Mouse (Mus musculus) natural killer cell, adult 2 months (primary cell): ENCODE data around the gene Bco2.

Experiments
- DNase-seq, 2 experiments: peaks; one replicate each; pipeline ENCODE4 v3.0.0; 2022; ENCODE audit warnings: low spot score in 2 of 2

The Bco2 gene

DNA sequence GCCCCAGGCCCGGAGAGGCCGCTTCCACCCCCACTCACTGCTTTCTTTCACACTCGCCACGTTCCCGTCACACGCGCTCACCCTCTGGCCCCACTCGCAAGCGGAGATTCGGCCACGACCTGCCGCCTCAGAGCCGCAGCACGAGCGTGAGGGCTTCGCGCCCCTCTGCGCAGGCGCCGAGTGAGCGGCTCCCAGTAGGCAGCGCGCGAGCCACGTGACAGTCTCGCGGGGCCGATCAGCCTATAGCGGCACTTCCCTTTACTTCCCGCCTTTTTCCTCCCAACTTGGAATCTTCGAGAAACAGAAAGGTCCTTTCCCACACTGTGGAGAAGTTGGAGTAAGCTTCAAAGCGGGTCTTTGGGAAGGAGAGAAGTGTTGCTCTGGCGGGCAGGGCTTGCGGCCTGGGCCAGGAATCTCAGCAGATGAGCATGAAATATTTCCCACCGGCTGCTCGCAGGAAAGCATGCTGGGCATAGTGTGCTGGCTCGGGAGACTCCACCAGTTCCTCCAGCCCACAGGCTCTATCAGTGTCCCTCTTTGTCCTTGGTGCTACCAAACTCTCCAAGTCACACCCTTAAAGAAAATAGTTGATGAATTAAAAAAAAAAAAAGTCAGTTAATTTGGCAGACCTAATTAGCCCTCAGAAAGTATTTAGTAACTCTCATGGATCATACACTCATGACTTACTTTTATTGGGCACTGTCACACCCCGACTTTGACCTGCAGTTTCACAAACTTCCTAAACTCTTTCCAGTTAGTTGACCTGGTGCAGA lies 6.3 kb upstream of the Bco2 start, which contains the start of gene Tex12:
TSS of gene Tex12 (minus strand) at position 181 of the 773 bp plus-strand sequence.
- DNase-seq = no peak

DNA sequence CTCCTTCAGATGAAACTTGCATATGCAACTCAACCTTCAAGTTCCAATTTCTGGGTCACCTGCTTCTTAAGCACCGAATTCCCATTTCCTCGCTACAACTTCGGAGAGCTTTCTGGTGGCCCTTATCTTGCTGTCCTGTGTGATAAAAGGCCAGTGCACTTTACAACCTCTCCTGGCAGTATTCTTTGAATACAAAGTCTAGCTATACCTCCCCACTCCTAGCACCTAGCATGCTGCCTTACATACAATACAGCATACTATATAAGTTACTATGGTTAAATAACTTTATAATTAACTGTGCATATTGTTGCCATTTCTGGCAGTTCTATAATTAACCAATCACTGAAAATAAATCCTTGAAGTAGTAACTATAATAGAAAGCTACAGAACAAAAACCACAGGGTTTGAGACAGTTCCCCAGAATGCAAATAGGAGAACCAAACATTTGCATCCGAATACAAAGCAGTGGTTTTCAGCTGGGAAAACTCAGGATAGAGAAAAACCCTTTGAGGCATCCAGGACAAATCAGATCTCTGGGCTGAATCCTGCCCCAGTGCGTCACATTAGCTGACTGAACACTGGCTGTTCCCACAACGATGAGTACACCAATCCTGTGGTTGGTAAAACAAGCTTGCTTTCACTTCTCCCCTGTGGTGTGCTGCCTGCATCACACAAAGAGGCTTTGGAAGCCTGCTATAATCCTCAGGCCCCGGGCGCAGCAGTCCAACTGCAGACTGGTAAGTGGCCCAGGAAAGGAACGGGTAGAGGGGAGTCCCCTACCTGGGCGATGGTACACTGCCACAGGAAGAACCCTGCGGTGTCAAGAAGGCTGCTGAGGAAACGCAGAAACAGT lies 514 bp downstream of the Bco2 start, which contains the start of gene Il18:
TSS of gene Il18 (plus strand) at position 587 of the 853 bp plus-strand sequence.
- peak; percentile 21 to 60 for DNase-seq

DNA sequence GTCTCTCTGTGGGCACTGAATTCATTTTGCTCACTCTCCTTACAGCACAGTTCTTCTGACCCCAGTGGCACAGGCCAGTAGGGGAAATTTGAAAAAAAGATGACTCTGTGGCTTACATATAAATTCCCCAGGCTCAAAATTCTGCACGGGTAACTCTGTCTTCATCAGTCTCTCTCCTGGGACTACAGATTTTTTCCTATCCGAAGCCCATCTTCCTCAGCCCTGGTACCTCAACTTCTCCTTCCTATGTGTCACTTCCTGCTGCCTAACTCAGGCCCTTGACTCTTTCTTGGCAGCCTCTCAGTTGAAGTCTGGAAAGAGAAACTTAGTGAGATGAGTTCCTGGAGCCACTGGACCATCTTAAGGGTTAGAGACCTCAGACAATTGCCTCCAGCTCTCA lies 1.4 kb downstream of the Bco2 start:
- DNase-seq = no peak

DNA sequence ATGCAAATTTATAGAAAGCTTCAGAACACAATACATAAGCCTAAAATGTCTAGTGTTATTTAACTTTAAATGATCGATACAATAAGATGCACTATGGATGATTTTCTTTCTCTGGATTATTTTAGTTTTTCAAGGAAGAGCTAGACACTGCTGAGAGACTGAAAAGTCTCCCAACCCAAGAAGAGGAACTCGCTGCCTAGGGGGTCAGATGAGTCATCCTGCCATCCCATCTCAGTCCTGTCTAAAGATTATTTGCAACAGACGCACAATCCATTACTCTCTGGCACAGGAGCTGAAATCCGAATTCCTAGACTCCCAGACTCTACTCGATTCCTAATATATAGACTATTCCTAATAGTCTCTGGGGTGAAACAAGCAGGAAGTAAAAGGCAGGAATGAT lies 2.8 kb downstream of the Bco2 start:
- DNase-seq = no peak

DNA sequence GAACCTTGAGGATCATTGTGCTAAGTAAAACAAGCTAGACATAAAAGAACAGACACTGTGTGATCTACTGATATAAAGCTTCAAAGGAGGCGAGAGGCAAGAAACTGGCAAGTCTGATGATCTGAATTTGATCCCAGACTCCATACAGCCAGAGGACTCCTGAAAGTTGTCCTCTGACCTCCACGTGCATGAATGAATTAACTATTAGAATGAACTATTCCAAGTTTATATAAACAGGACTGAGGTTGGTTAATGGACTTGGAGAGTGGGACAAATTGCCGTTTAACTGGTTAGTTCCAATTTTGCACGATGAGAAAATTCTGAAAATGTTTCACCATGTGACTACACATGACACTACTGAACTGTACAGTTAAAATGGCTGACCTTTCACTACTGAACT lies 6.0 kb downstream of the Bco2 start:
- DNase-seq = no peak

DNA sequence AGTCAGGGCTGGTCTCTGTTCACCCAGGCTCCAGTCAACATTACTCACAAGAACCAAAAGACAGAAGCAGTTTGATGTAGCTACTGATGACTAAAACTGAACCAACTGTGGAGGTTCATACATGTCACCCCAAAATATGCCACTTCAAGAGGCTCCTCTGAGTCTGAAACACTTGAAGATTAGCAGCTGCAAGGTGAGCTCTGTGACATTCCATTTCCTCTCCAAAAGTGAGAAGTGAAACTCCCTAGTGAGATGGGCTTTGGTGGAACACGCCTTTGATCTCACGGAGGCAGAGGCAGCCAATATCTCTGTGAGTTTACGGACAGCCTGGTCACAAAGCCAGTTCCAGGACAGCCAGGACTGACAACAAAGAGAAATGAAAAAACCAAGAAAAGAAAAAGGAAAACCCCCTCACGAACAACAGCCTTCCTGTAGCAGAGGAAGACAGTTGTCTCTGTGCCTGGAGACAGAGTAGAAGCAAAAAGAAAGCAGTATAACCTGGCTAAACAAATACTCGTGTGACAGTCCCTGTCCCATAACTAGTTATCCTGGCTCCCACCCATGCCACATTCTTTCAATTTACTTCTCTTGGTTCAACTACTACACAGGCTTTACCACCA lies 7.0 kb downstream of the Bco2 start:
- peak in 1 of 2 experiments; percentile 57 for DNase-seq

DNA sequence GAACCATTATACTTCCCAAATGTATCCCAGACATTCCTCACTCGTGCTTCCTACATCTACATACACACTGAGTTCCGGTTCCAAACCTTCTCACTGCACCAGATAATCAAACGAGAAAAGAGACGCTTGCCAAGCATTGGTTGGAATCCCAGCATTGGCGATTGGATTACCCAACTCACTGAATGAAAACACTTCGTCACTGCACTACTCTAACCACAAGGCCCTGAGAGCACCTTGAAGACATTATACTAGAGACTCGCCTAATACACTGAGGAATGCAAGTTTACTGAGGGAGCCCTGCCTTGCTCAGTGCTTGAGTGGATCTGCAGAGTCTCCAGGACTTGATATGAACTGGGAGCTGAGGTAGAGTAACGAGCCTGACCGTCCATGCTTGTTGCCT lies 12.6 kb downstream of the Bco2 start:
- DNase-seq = no peak

DNA sequence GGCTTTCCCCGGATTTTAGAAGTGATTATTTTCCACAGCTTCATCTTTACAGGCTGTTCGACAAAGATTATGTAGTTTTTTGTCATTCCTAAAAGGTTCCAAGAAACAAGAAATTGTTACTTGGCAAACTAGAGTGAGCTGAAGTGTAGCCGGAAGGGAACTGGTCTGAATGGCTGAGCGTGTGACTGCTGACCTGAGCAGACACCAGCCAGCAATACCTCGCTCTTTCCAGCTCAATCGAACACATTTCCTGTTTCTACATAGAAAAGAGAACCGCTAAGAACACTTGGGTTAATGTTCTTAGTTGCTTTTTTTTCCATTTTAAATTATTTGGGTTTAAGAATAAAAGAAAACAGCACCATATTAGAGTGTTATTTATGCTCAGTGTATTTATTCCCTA lies 14.8 kb downstream of the Bco2 start:
- no peak for DNase-seq

DNA sequence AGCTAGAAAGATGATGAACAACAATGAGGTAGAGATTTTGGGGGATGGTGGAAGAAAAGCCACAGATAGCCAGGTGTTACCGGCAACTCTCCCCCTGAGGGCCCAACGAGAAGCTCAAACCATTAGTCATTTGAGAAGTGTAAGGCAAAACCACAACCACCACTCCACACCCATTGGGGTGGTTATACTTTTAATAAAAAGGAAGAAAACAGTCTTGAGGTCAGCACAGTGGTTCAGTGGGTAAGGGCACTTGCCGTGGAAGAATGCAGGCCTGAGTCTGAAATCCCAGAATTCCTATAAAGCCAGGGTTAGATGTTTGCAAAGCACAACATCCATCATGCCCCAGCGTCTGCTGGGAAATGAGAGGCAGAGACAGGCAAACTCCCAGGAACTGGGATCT lies 17.7 kb downstream of the Bco2 start:
- peak; percentile 49 to 65 for DNase-seq

DNA sequence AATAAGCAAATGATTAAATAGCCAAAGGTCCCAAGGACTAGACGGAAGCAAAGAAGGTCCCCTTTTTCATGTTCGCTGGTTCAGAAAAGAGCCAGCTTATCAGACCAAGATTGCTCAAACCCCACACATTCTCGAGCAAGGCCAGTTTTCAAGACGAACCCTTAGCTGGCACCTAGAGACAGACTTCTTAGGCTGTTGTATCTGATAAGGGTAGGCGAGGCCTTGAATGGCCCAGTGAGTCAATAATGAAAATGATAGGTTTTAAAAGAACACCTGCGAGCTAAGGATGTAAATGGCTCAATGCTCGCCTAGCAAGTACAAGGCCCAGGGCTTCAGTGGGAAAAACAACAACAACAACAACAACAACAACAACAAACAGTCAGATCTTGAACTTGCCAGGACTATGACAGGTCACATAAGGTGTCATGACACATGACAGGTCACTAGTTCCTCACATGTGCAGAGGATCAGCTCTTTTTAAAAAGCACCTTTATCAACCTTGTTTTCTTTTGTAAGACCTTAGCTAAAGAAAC lies 18.3 kb downstream of the Bco2 start:
- no peak for DNase-seq

DNA sequence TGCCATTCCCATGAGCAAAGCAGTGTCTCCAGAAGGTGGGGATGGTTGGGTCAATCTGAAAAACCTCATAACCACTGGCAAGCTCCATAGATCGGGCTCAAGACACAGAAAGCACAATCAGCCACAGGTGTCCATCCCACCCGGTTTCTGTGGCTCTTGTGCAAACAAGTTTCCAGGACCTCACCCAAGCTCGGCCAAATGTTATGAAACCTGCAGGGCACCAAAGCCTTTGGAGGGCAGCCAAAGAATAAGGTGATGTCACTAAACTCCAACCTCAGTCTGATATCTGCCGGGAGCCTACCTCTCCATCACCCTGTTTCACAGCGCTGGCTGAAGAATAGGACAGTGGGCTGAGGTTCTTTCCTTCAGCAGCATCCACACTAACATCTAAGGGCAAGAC lies 19.1 kb downstream of the Bco2 start:
- no peak for DNase-seq

DNA sequence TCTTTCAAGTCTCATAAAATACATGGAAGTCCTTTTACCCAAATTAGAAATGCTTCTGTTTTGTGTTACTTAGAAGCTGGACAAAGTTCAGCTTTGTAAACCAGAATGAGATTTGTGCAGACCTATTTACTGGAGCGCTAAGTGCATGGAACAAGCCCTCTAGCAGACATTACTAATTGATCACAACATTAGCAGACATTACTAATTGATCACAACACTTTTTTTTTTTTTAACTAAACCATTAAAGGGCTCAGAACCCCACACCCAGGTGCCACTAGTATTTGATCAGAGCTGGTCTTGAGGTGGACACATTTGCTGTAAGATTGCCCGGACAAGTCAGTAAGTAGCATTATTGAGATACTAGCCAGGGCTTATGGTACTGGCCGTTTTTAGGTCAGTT lies 21.2 kb downstream of the Bco2 start:
- DNase-seq = no peak

DNA sequence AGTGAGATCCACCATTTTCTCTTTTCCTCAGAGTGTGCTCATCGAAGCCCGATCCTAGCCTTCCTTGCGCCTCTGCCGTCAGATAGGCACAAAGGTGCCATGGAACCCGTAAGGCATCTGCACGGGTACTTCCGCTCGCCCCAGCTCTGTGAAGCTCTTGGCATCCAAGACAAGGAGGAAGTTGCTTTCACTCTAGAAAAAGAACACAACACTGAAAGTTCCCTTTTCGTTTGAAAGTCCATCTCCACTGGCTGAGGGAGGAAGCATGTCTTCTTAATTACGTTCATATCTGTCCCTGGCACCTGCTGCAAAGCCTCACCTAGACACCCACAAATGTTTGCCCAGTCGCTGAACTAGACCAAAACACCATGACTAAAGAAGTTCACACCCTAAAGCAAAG lies 21.7 kb downstream of the Bco2 start:
- peak; percentile 25 to 51 for DNase-seq

DNA sequence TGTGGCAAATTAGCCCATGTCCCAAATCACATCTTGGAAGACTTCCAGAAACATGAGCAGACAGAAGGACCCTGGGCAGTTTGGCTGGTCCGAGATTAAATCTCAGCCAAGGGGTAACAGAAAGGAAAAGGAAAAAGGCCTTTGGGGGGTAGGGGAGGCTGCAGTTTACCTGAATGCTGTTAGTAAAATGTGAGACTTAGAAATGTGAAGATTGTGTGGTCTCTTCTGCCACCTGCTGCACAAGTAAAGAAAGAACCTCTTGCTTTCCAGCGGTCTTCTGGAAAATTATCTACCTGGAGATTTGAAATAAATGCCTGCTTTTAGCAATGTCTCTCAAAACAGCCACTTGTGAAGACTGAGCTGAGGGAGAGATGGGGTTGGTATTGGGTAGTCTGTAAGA lies 24.1 kb downstream of the Bco2 start:
- no peak for DNase-seq

DNA sequence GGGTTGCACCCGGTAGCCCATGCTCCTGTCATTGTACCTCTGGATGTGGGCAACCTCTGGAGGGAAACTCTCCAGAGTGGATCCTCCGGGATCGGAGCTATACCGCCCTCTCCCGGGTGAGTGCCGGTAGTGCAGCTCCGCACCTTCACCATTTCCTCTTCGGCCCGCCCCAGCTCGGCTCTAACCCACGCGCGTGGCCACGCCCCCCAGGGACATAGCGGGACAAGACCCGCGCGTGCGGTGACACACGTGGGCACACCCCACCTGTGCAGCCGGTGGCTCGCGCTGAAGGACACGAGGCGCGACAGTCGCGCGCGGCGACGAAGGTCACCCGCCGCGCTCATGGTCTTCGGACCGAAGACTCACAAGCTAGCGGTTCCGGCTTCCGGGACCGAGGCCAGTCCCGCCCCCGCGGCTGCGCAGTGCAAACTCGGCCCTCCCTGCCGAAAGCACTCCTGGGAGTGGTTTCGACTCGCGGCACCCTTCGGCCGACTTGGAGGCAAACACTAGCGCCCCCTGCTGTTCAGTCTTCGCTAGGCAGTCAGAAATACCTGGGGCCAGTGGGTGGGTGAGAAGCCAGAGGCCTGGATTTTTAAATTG lies 26.6 kb downstream of the Bco2 start, which contains the start of gene Pts:
TSS of gene Pts (minus strand) at position 432 of the 600 bp plus-strand sequence.
- DNase-seq = peak; percentile 95 to 98

DNA sequence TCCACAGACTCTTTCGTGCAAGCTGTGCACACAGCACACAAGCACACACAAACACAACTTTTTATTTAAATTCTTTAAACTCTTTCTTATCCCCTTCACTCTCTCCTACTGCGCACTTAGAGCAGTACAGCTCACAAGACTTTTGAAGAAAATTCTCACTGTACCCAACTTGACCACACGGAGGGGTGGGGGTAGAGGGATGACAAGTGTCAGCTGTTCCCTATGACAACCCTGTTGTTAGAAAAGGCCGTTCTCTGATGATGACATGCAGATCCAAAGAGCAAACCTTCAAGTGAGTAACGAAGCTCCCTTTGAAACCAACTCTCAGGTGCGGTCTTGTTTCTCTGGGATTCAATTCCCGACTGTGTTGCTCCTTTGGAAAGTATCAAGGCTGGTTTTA lies 27.1 kb downstream of the Bco2 start:
- peak; percentile 64 to 70 for DNase-seq

DNA sequence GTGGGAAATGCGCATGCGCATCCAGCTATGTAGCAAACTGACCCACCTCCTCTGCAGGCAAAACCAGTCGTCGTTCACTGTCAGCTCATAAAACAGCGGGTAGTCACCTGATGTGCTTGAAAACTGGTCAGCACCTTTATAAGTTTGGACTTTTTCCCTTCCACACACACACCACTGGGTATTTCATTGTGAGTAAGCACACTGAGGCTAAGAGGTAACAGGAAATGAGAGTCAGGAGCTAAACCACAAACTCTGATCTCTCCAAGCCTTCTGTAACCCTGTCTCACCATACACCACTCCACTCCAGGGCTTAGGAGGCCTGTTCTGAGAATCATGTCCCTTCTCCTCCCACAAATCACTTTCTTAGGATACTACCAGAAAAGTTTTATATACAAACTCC lies 29.4 kb downstream of the Bco2 start:
- DNase-seq = no peak

DNA sequence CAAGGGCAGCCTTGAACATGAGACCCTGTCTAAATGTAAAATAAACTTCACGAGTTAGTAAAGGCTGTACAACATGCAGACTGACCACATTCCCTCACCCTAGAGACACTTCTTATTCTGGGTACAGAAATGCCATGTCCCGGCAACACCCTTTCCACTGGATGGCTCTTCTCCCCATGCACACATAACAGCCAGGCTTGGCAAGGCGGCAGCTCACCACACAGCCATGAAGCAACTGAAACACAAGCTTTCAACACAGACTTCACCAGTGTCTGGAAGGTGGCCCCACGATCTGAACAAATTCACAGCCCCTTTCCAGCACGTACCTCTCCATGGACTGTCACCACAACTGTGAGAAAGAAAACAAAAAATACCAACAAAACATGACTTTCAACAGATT lies 30.0 kb downstream of the Bco2 start:
- no peak for DNase-seq

DNA sequence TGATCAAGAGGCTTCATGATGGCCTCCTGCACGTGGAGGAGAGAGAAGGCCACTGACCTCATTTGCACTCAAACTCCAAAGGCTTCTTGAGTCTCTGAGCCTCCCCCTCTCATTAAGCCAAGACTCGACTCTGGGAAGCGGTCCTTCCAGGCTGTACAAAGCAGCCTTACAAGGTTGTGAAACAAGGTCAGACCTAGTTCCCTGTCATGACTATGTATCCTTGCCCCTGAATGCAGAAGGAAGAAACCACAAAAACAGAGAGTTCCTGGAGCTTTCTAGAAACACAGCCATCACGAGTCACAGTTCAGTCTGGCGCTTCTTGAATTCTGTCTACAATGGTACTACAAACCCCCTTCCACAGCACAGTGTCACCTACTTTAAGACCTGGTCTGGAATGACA lies 32.4 kb downstream of the Bco2 start:
- no peak for DNase-seq

DNA sequence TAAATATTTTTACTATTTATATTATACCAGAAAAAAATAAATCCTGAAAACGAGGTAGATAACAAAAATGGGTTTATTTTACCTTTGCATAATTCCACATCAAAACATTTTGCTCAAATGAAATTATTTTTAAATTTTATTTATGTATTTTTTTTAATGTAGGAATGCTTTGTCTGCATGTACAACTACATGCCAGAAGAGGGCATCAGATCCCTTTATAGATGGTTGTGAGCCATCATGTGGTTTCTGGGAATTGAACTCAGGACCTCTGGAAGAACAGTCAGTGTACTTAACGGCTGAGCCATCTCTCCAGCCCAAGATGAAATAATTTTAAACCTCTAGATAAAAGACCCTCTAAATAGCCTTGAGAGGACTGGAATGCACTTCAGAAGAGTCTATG lies 33.4 kb downstream of the Bco2 start:
- no peak for DNase-seq

DNA sequence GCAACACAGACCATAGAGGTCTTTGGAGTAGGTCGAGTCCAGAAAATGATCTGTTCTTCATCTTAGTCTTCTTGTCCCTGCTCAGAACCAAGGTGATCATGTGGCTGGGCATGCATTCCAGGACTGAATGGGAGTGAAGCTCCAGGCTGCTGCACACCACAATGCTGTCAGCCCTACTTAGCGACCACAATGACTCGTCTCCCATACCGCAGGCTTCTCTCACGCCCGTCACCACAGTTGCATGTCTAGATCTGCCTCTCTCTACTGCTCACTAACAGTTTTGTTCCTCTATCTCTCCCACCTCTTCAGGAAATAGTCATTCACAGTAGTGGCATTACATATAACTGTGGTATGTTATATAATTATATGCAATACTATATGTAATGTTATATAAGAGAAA lies 34.2 kb downstream of the Bco2 start:
- DNase-seq = no peak

DNA sequence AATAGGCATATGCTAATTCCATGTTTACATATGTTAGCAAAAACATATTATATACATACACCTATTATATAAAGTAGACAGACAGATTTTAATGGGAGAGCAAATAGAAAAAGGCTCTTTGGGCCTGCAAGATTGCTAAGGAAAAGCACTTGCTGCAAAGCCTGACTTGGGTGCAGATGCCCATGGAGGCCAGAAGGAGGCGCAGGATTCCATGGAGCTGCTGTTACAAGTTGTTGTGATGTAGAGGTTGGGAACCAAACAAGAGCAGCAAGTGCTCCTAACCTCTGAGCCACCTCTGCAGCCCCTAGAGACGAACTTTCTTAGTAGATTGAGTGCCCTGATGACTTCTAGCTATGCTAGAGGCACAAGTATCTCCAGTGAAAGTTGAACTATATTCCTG lies 36.2 kb downstream of the Bco2 start:
- DNase-seq = peak in 1 of 2 experiments; percentile 14
